In genomic region chr11:72325701-72326100, GRCm38 (mm10) we compare ENCODE assay signal across 24 mouse cellular contexts. TPM values are rescaled to one million over a fixed set of nuclear protein-coding genes. Genes with fewer than 3 reads are reported as not detected.
DNase-seq lines count a peak whose midpoint lies in the region; TF ChIP-seq lines count a peak whose summit lies in the region.
"Had no signal": no experiment of that assay in that cellular context is flagged by ENCODE, and none has a peak within 500 bp of the region (broad histone marks: within the 10 kb centered on the region; RNA-seq: fewer than 3 reads in every experiment).

No protein-coding gene starts in this region.

- no peaks in the 10 kb centered on the region for H3K36me3 ChIP-seq in CH12.LX (replicated peaks in 1 of 2; ENCODE audit: control insufficient read depth in 1 of 2, insufficient read depth in 1 of 2, low read length in 1 of 2)
- H3K36me3 ChIP-seq: embryonic facial prominence, embryonic 13.5 days; forebrain, embryonic 12.5 days; heart, embryonic 15.5 days; hindbrain, embryonic 10.5 days had no signal

- TF ChIP-seq POLR2A in CH12.LX (IDR thresholded peaks at IDR 0.05; ENCODE audit: low read depth, low read length): peak; percentile 46; the same call in 1 of the 2 replicates

- no peak overlapping the region for H3K4me2 ChIP-seq in CH12.LX (ENCODE audit: insufficient read depth, low read depth, poor library complexity, severe bottlenecking)
- H3K4me2 ChIP-seq: embryonic facial prominence, embryonic 13.5 days; forebrain, embryonic 12.5 days; heart, embryonic 11.5 days; heart, embryonic 15.5 days; hindbrain, embryonic 14.5 days had no signal

- dilution Hi-C loops in CH12.LX (cut with MboI; ENCODE audit: extremely low pct_ligation_motif_present, extremely low pct_unique_long_range_greater_than_20kb, low sequenced_read_pairs): no loop called here

- H3K79me2 ChIP-seq in CH12.LX (replicated peaks; ENCODE audit: control insufficient read depth, extremely low read depth, insufficient read depth, poor library complexity, severe bottlenecking): no peaks in the 10 kb centered on the region

- no peak for TF ChIP-seq RAD21 in CH12.LX (IDR thresholded peaks at IDR 0.05; ENCODE audit: low read depth, low read length)

- in situ Hi-C loops in CH12.LX (cut with MboI; ENCODE audit: low pct_ligation_motif_present, low pct_unique_long_range_greater_than_20kb, low sequenced_read_pairs): no loop called here

- H3K27me3 ChIP-seq in CH12.LX (replicated peaks): no peaks in the 10 kb centered on the region
- H3K27me3 ChIP-seq: embryonic facial prominence, embryonic 13.5 days; forebrain, embryonic 12.5 days had no signal

- peaks cover 0 to 6% of the 10 kb centered on the region in 2 experiments; a peak in 2 of 4 replicates for H3K4me1 ChIP-seq in CH12.LX (ENCODE audit: control insufficient read depth in 1 of 2, insufficient read depth in 2 of 2)
- H3K4me1 ChIP-seq: embryonic facial prominence, embryonic 13.5 days; forebrain, embryonic 12.5 days; heart, embryonic 15.5 days; hindbrain, embryonic 10.5 days had no signal

- no peak for TF ChIP-seq EP300 in CH12.LX (IDR thresholded peaks at IDR 0.05; ENCODE audit: low read length)

- no peak for TF ChIP-seq CTCF in CH12.LX (conservative IDR thresholded peaks at IDR 0.05 in 1 of 2, IDR thresholded peaks at IDR 0.05 in 1 of 2; ENCODE audit: low read depth in 2 of 2, low read length in 2 of 2)

- H3K9ac ChIP-seq in CH12.LX (ENCODE audit: insufficient read depth, low read depth): no peak overlapping the region
- H3K9ac ChIP-seq: embryonic facial prominence, embryonic 13.5 days; forebrain, embryonic 12.5 days; heart, embryonic 15.5 days; hindbrain, embryonic 14.5 days had no signal

- DNase-seq in CH12.LX (ENCODE audit: extremely low read depth): peak; percentile 58
- DNase-seq in R1 (ENCODE audit: low read depth, low spot score): peak; percentile 70
- peak; percentile 24 for DNase-seq in induced T-regulatory cell, adult 2 months (ENCODE audit: low read depth)
- no peak for DNase-seq in cerebellum, adult 9-10 months
- DNase-seq in adrenal gland, postnatal 14 days: no peak
- DNase-seq in cerebellum, adult 11 months: no peak
- DNase-seq: adrenal gland, adult 2 months; adrenal gland, postnatal 36 days; cerebellum, adult 8-10 months; cerebellum, postnatal 25 days; gastrocnemius, postnatal 14 days; kidney, adult 8-10 months had no signal

- H3K9me3 ChIP-seq in CH12.LX (replicated peaks; ENCODE audit: low read length): no peaks in the 10 kb centered on the region
- H3K9me3 ChIP-seq: embryonic facial prominence, embryonic 13.5 days; forebrain, embryonic 12.5 days; heart, embryonic 15.5 days; hindbrain, embryonic 10.5 days had no signal

- no peak overlapping the region for H3K4me3 ChIP-seq in CH12.LX (replicated peaks in 1 of 3; ENCODE audit: low read depth in 2 of 3, low read length in 2 of 3, poor library complexity in 1 of 3)
- H3K4me3 ChIP-seq: embryonic facial prominence, embryonic 13.5 days; forebrain, embryonic 12.5 days; heart, embryonic 15.5 days; hindbrain, embryonic 10.5 days had no signal

- no peak overlapping the region for H3K27ac ChIP-seq in CH12.LX (ENCODE audit: insufficient read depth, low read depth)
- H3K27ac ChIP-seq: embryonic facial prominence, embryonic 13.5 days; forebrain, embryonic 12.5 days; heart, embryonic 15.5 days; hindbrain, embryonic 10.5 days; hindbrain, embryonic 14.5 days had no signal

TF ChIP-seq in CH12.LX, 34 proteins besides CTCF, POLR2A, EP300 and RAD21:
- TF ChIP-seq JUN (IDR thresholded peaks at IDR 0.05; ENCODE audit: insufficient read depth, low read depth, low read length) (no peak), CHD2 (IDR thresholded peaks at IDR 0.05; ENCODE audit: low read length) (no peak), NRF1 (IDR thresholded peaks at IDR 0.05; ENCODE audit: low read depth, low read length) (no peak), MAFK (IDR thresholded peaks at IDR 0.05; ENCODE audit: insufficient replicate concordance, low read length) (no peak), KAT2A (IDR thresholded peaks at IDR 0.05; ENCODE audit: insufficient replicate concordance, low read length) (no peak), MEF2A (IDR thresholded peaks at IDR 0.05; ENCODE audit: borderline replicate concordance, low read depth, low read length) (no peak), MXI1 (IDR thresholded peaks at IDR 0.05; ENCODE audit: low read depth, low read length) (no peak), TBP (conservative IDR thresholded peaks at IDR 0.05; ENCODE audit: low read depth, low read length) (0 out of 2 replicates have a peak, but pooled peaks have one; percentile 22), POLR2AphosphoS2 (IDR thresholded peaks at IDR 0.05; ENCODE audit: low read depth, low read length) (no peak), E2F4 (IDR thresholded peaks at IDR 0.05; ENCODE audit: insufficient replicate concordance, low read depth, low read length) (no peak), GABPA (IDR thresholded peaks at IDR 0.05; ENCODE audit: insufficient replicate concordance, low read depth, low read length) (no peak), ZKSCAN1 (IDR thresholded peaks at IDR 0.05; ENCODE audit: borderline replicate concordance, low read depth, low read length) (no peak), USF1 (IDR thresholded peaks at IDR 0.05; ENCODE audit: low read depth, low read length) (no peak), MAZ (IDR thresholded peaks at IDR 0.05; ENCODE audit: low read depth, low read length) (no peak), JUND (conservative IDR thresholded peaks at IDR 0.05; ENCODE audit: low read depth, low read length) (no peak), SIN3A (IDR thresholded peaks at IDR 0.05; ENCODE audit: low read length) (no peak), USF2 (conservative IDR thresholded peaks at IDR 0.05; ENCODE audit: low read depth, low read length) (no peak), NELFE (IDR thresholded peaks at IDR 0.05; ENCODE audit: low read depth, low read length) (no peak), ZMIZ1 (IDR thresholded peaks at IDR 0.05; ENCODE audit: low read depth, low read length) (no peak), MAX (IDR thresholded peaks at IDR 0.05; ENCODE audit: low read length) (0 out of 2 replicates have a peak, but pooled peaks have one; percentile 15), HCFC1 (IDR thresholded peaks at IDR 0.05; ENCODE audit: low read depth, low read length) (peak; percentile 16; the same call in 1 of the 2 replicates)
TF ChIP-seq in CH12.LX: peak in this region for 3.

RNA-seq across cellular contexts. Expression of gene Fbxo39, which starts 11.5 kb away (rescaled TPM):
- total RNA-seq in CH12.LX (2012; rRNA removed) (not detected in 2 replicates), CH12.LX (2014; rRNA removed) (not detected in 2 replicates)
- 0.13 TPM in 1 of 2 replicates, not detected in the other for polyA plus RNA-seq in CH12.LX (2012; ENCODE audit: insufficient read length, low read depth)
- total RNA-seq in adrenal gland, postnatal 14 days (2021): not detected in 2 replicates
- total RNA-seq: adrenal gland, adult 2 months; adrenal gland, postnatal 36 days; gastrocnemius, adult 18-20 months; gastrocnemius, postnatal 14 days; heart, postnatal 25 days had no signal
- polyA plus RNA-seq: C2C12; embryonic facial prominence, embryonic 13.5 days; forebrain, embryonic 12.5 days; forebrain, embryonic 16.5 days; heart, embryonic 11.5 days; heart, embryonic 15.5 days; hindbrain, embryonic 10.5 days; hindbrain, embryonic 14.5 days; inflammation-experienced regulatory T-cells, adult 6 months; intestine, postnatal 0 days had no signal

RNA-seq across cellular contexts. Expression of gene Xaf1, which starts 24.3 kb away (rescaled TPM):
- total RNA-seq in CH12.LX (2012; rRNA removed) (2.5 and 3.0 TPM in 2 replicates), CH12.LX (2014; rRNA removed) (2.8 and 4.1 TPM in 2 replicates)
- polyA plus RNA-seq in CH12.LX (2012; ENCODE audit: insufficient read length, low read depth): 9.6 TPM in 2 replicates
- 15.3 and 16.5 TPM in 2 replicates for total RNA-seq in adrenal gland, postnatal 14 days (2021)

RNA-seq across cellular contexts. Expression of gene Tekt1, which starts 36.5 kb away (rescaled TPM):
- total RNA-seq in CH12.LX (2012; rRNA removed) (0.08 TPM in 1 of 2 replicates, not detected in the other), CH12.LX (2014; rRNA removed) (not detected in 2 replicates)
- polyA plus RNA-seq in CH12.LX (2012; ENCODE audit: insufficient read length, low read depth): not detected in 2 replicates
- not detected in 2 replicates for total RNA-seq in adrenal gland, postnatal 14 days (2021)
- total RNA-seq: heart, postnatal 25 days had no signal
- polyA plus RNA-seq: C2C12; inflammation-experienced regulatory T-cells, adult 6 months had no signal

RNA-seq across cellular contexts. Expression of gene Slc13a5, which starts 58.7 kb away (rescaled TPM):
- total RNA-seq in CH12.LX (2012; rRNA removed): not detected in 2 replicates
- not detected in 2 replicates for total RNA-seq in CH12.LX (2014; rRNA removed)
- not detected in 2 replicates for polyA plus RNA-seq in CH12.LX (2012; ENCODE audit: insufficient read length, low read depth)
- total RNA-seq in adrenal gland, postnatal 14 days (2021): 0.11 and 0.15 TPM in 2 replicates
- total RNA-seq: gastrocnemius, adult 18-20 months; heart, postnatal 25 days had no signal
- polyA plus RNA-seq: forebrain, embryonic 12.5 days; inflammation-experienced regulatory T-cells, adult 6 months had no signal

Comparison
In these comparisons a context has a peak if more than half of its experiments do, and no peak if none do; other contexts are left out.
1. DNase-seq: peak in CH12.LX (single experiment), R1 (single experiment) and induced T-regulatory cell, adult 2 months (single experiment); none in cerebellum, adult 9-10 months (single experiment), adrenal gland, postnatal 14 days (single experiment) and cerebellum, adult 11 months (single experiment).